8 mouse cellular contexts compared by ENCODE assay signal in genomic region chr4:149654232-149654631, GRCm38 (mm10). TPM values are rescaled to one million over a fixed set of nuclear protein-coding genes. Genes with fewer than 3 reads are reported as not detected.
DNase-seq lines count a peak whose midpoint lies in the region; ATAC-seq lines count a peak whose summit lies in the region.

No protein-coding gene starts in this region.

- peak; percentile 47 for DNase-seq in gastrocnemius, postnatal 10 days
- DNase-seq in gastrocnemius, postnatal 25 days = no peak
- peak; percentile 53 for DNase-seq in right cerebral cortex, postnatal 4 days
- no peak for DNase-seq in right cerebral cortex, postnatal 10 days (ENCODE audit: low spot score in 2 of 2)
- peak; percentile 47 for DNase-seq in cerebellum, postnatal 36 days
- DNase-seq in Muller cell, postnatal 12 days (ENCODE audit: inconsistent ontology term) = no peak
- DNase-seq in layer of hippocampus, postnatal 36 days = no peak

- ATAC-seq in megakaryocyte progenitor cell, adult 5-6 weeks (replicated peaks; ENCODE audit: poor library complexity) = peak; percentile 32; the same call in 1 of the 2 replicates

RNA-seq across cellular contexts. Expression of gene Pik3cd, which starts 48.1 kb away (rescaled TPM):
- 10 to 100 TPM in 1 of 2 experiments, 1 to 10 TPM in 1; 9.8 to 16.1 TPM for total RNA-seq in gastrocnemius, postnatal 10 days (2021)
- 1 to 10 TPM; 8.1 to 9.8 TPM for total RNA-seq in gastrocnemius, postnatal 25 days (2021)
- 32.2 and 33.0 TPM in 2 replicates for total RNA-seq in megakaryocyte progenitor cell, adult 5-6 weeks (2015)
- total RNA-seq in megakaryocyte progenitor cell, adult 5-6 weeks (2017) = 59.5 and 66.5 TPM in 2 replicates
- 10 to 100 TPM; 20.8 to 25.0 TPM for total RNA-seq in layer of hippocampus, postnatal 36 days (2021)

Comparison
In these comparisons a context has a peak if more than half of its experiments do, and no peak if none do; other contexts are left out.
1. DNase-seq: peak in gastrocnemius, postnatal 10 days (single experiment), right cerebral cortex, postnatal 4 days (single experiment) and cerebellum, postnatal 36 days (2 of 2); none in gastrocnemius, postnatal 25 days (single experiment), right cerebral cortex, postnatal 10 days (0 of 2), Muller cell, postnatal 12 days (single experiment) and layer of hippocampus, postnatal 36 days (0 of 2).